Mouse (Mus musculus) lung, postnatal 0 days (tissue): ENCODE data around the gene Rab25.
A peak's percentile ranks its signal among the peaks of the same experiment; 100 is the strongest.

Experiments used
- CTCF ChIP-seq: IDR thresholded peaks from 2 replicates; pipeline ENCODE4 v1.5.1; 2016; ENCODE audit warnings: antibody characterized with exemption, mild to moderate bottlenecking
- EP300 ChIP-seq: IDR thresholded peaks from 2 replicates; pipeline ENCODE4 v1.6.1; 2016; ENCODE audit warnings: antibody characterized with exemption, mild to moderate bottlenecking, control low read depth

DNA sequence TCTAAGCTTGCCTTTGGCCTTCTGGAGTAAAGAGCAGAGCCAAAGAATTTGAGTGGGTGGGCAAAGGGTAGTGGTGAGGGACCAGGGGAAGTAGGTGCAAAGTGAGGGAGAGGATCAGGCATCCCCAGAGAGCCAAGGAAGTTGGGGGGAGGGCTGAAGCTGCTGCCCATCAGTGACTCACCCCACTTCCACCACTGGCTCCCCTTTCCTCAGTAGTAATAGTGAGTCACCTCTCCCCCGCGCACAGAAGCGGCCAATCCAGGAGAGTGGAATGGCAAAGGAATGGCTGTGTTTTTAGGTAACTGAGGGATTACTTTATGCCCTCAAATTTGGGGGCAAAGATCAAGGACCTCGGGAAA lies 44.6 kb downstream of the Rab25 start:
- no peak for TF ChIP-seq CTCF
- peak; percentile 60; the same call in 1 of the 2 replicates for TF ChIP-seq EP300
